Mouse (Mus musculus) C2C12 (cell line): Measurements from ENCODE around the gene Gpbp1. TPM values are rescaled to one million over a fixed set of nuclear protein-coding genes. Genes with fewer than 3 reads are reported as not detected.

Experiments
- H3K27me3 ChIP-seq: one replicate; pipeline ENCODE4 v1.6.1; 2011; ENCODE audit not compliant: control insufficient read depth, insufficient read depth, insufficient read length
- H3K36me3 ChIP-seq: one replicate; pipeline ENCODE4 v1.6.1; 2011; ENCODE audit not compliant: control insufficient read depth, insufficient read depth
- H3K4me3 ChIP-seq: one replicate; pipeline ENCODE4 v1.5.1; 2011; ENCODE audit warnings: mild to moderate bottlenecking, control low read depth; ENCODE audit not compliant: poor library complexity, insufficient read depth, severe bottlenecking
- H3K79me2 ChIP-seq: one replicate; pipeline ENCODE4 v1.6.1; 2011; ENCODE audit not compliant: control insufficient read depth, insufficient read depth
- H3K79me3 ChIP-seq: one replicate; pipeline ENCODE4 v1.6.1; 2011; ENCODE audit warnings: low read depth, control low read depth
- H3ac ChIP-seq: one replicate; pipeline ENCODE3; 2011; ENCODE audit warnings: low read depth; ENCODE audit not compliant: control insufficient read depth, insufficient read length
- CEBPB ChIP-seq: IDR thresholded peaks from one replicate; pipeline ENCODE4 v1.6.1; 2011; ENCODE audit warnings: low read depth, mild to moderate bottlenecking, control low read depth, moderate library complexity
- CTCF ChIP-seq: IDR thresholded peaks from one replicate; pipeline ENCODE4 v1.5.1; 2011; ENCODE audit not compliant: control insufficient read depth, insufficient read depth, insufficient read length
- FOSL1 ChIP-seq: IDR thresholded peaks from one replicate; pipeline ENCODE4 v1.8.0; 2011; ENCODE audit warnings: mild to moderate bottlenecking, low read length; ENCODE audit not compliant: poor library complexity, insufficient read depth, severe bottlenecking
- MAX ChIP-seq: IDR thresholded peaks from one replicate; pipeline ENCODE4 v1.6.1; 2011; ENCODE audit warnings: mild to moderate bottlenecking, control low read depth
- MYOD1 ChIP-seq: IDR thresholded peaks from one replicate; pipeline ENCODE4 v1.6.1; 2011; ENCODE audit warnings: low read depth; ENCODE audit not compliant: control insufficient read depth, insufficient read length
- MYOG ChIP-seq: IDR thresholded peaks from one replicate; pipeline ENCODE4 v1.6.1; 2011; ENCODE audit not compliant: control insufficient read depth, insufficient read length; ENCODE audit errors: extremely low read depth
- USF1 ChIP-seq: IDR thresholded peaks from one replicate; pipeline ENCODE4 v1.6.1; 2011; ENCODE audit warnings: low read depth, mild to moderate bottlenecking, control low read depth, moderate library complexity
- polyA plus RNA-seq: library from polyadenylated mRNA; unstranded; fragments of >200 nt; fragmentation: generic; extraction: Trizol; gene quantifications from one replicate; pipeline ENCODE4 v1.2.1, GENCODE M21; 2012; ENCODE audit warnings: missing spikeins

Gpbp1 gene
- polyA plus RNA-seq, 1 experiment = 12.9 TPM

DNA sequence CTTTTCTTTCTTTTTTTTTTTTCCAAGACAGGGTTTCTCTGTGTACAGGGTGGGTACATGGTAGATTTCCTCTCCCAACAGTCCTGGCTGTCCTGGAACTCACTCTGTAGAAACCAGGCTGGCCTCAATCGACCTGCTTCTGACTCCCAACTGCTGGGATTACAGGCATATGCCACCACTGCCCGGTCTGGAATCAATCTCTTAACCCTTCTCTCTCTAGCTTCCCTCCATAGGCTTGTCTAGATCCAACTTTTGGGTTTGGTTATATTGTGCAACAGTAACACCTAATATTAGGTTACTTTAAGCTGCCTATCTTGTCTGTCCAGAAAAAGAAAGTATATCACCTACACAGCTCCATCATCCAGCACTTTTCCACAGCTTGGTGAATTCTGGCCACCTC lies 33.1 kb downstream of the Gpbp1 start:
- H3K4me3 ChIP-seq = no peak overlapping the region
- H3K36me3 ChIP-seq = peaks cover 26% of the 10 kb centered on the region
- H3K79me3 ChIP-seq = peaks cover 86% of the 10 kb centered on the region
- no peak overlapping the region for H3ac ChIP-seq
- peaks cover 100% of the 10 kb centered on the region for H3K79me2 ChIP-seq
- H3K27me3 ChIP-seq = no peaks in the 10 kb centered on the region
- TF ChIP-seq USF1 = no peak
- no peak for TF ChIP-seq CTCF
- no peak for TF ChIP-seq CEBPB
- no peak for TF ChIP-seq MYOG
- TF ChIP-seq FOSL1 = no peak
- no peak for TF ChIP-seq MAX

DNA sequence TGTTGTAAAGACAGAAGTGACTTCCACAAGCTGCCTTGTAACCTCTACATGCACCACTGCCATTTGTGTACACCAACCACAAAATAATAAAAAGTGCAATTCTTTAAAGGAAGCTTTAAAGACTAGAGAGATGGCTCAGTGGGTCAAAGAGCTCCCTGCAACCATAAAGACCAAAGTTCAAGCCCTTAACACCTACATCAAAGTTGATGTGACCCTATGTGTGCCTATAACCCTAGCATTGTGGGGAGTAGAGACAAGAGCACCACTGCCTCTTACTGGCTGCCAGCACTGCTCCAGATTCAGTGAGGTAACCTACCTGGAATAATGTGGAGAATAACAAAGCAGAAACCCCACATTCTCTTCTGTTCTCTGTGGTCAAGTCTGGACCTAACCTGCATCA lies 45.6 kb downstream of the Gpbp1 start:
- peaks cover 17% of the 10 kb centered on the region for H3K79me3 ChIP-seq
- H3K79me2 ChIP-seq = peaks cover 48% of the 10 kb centered on the region
- H3K4me3 ChIP-seq = no peak overlapping the region
- no peaks in the 10 kb centered on the region for H3K27me3 ChIP-seq
- H3K36me3 ChIP-seq = peaks cover 58% of the 10 kb centered on the region
- no peak overlapping the region for H3ac ChIP-seq
- TF ChIP-seq MYOD1 (no peak), CEBPB (no peak)

DNA sequence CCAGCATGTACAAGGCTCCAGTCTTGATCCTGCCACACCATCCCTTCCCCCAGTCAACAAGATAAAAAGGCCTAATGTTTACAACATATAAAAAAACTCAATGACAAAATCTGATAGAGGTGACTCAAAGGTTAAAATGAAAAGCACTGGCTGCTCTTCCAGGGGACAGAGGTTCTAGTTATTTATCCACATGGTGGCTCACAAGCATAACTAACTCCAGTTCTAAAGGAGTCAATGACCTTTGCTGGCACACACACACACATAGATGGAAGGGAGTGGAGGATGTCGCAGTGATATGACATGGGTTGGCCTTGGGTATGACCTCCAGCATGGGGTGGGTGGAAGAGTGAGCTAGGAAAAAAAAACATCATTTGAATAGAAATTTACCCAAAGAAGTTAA lies 58.7 kb downstream of the Gpbp1 start:
- H3K4me3 ChIP-seq = no peak overlapping the region
- TF ChIP-seq USF1 (no peak), MYOD1 (no peak), CEBPB (no peak), CTCF (no peak), FOSL1 (no peak), MYOG (no peak), MAX (no peak)
- H3K79me3 ChIP-seq = peaks cover 4% of the 10 kb centered on the region
- H3K79me2 ChIP-seq = peaks cover 12% of the 10 kb centered on the region
- H3K36me3 ChIP-seq = peaks cover 65% of the 10 kb centered on the region
- H3ac ChIP-seq = no peak overlapping the region
- H3K27me3 ChIP-seq = no peaks in the 10 kb centered on the region

DNA sequence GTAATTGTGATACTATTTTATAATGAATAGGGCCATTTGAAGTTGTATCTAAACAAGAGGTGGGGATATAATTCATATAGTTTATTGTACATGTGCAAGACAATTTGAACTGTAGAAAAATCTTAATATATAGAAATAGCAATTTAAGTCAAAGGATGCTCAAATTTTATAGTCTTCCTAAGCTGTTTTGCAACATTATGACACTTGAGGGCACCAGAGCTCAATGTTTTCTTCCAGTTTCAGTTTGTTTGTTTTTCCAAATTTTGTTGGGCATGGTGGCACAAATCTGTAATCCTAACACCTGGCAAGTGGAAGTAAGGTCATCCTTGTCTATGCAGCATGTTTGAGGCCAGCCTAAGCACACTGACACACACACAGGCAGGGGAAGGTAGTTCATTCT lies 68.6 kb downstream of the Gpbp1 start:
- no peak for TF ChIP-seq CEBPB
- no peak for TF ChIP-seq FOSL1
- TF ChIP-seq USF1 = no peak
- TF ChIP-seq MYOG = no peak
- no peak for TF ChIP-seq CTCF
- TF ChIP-seq MAX = no peak
- no peak for TF ChIP-seq MYOD1
- Histone ChIP-seq H3K79me2 (no peaks in the 10 kb centered on the region), H3K36me3 (peaks cover 22% of the 10 kb centered on the region), H3K79me3 (no peaks in the 10 kb centered on the region), H3ac (no peak overlapping the region), H3K27me3 (no peaks in the 10 kb centered on the region), H3K4me3 (no peak overlapping the region)

DNA sequence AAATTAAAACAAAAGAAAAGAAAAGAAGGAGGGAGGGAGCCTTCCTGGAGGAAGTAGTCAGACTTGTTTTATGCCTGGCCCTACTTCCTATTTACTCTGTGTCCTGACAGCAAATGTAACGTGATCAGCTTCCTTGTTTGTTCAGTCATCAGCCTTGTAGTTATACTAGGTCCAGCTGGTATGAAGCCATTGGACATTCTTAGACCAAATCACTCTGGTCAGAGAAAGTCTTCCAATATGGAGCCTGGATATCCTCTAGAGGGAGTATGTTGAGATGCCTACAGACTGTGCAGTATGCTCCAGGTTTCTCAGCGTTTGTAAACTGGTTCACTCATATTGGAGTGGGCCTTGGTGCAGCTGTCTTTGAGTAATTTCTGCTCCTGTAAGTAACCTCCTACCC lies 71.8 kb downstream of the Gpbp1 start:
- no peaks in the 10 kb centered on the region for H3K27me3 ChIP-seq
- no peak overlapping the region for H3ac ChIP-seq
- H3K79me3 ChIP-seq = no peaks in the 10 kb centered on the region
- no peaks in the 10 kb centered on the region for H3K79me2 ChIP-seq
- TF ChIP-seq CTCF = no peak
- no peak for TF ChIP-seq CEBPB
- no peak for TF ChIP-seq MAX
- TF ChIP-seq FOSL1 = no peak
- TF ChIP-seq MYOG = no peak
- no peak for TF ChIP-seq USF1
- TF ChIP-seq MYOD1 = no peak
- peaks cover 8% of the 10 kb centered on the region for H3K36me3 ChIP-seq
- H3K4me3 ChIP-seq = no peak overlapping the region

DNA sequence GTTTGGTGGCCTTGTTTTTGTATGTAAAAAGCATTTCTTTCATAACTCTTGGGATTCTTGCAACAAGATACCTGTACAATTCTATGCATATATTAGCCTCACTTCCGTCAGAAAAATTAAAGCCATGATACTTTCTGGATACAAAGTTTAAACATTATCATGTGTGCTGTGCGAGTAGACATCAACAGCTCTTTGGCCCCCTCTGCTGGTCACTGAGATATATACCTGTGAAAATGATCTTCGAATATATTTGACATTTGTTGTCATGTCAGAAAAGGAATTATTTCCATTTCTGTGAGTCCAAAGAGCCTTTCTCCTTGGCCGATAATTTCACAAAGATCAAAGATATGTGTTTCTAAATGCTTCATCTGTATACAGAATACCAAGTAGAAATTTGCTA lies 76.8 kb downstream of the Gpbp1 start:
- Histone ChIP-seq H3K79me2 (no peaks in the 10 kb centered on the region), H3K27me3 (no peaks in the 10 kb centered on the region), H3K79me3 (no peaks in the 10 kb centered on the region), H3ac (no peak overlapping the region), H3K4me3 (no peak overlapping the region), H3K36me3 (no peaks in the 10 kb centered on the region)
- TF ChIP-seq CTCF (peak; percentile 3), MYOG (no peak), MYOD1 (no peak), FOSL1 (no peak)

DNA sequence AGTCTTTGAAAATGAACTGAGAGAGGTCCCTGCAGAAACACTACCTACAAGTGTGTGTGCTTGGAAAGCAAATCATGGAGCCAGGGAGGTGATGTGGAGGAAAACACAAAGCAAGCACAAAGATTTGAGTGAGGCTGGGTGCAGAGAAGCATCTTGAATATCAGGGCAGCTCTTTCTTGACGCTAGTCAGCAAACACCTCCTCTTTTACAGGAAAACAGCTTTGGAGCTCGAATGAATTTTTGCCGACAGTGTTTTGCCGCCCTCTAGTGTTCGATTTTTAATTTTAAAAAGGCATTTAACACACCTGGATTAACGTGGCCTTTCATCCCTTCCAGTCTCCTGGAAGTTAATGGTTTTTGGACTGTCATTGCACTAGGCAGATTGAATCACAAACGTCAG lies 79.1 kb downstream of the Gpbp1 start:
- Histone ChIP-seq H3K36me3 (no peaks in the 10 kb centered on the region), H3K79me3 (no peaks in the 10 kb centered on the region), H3K79me2 (no peaks in the 10 kb centered on the region), H3K27me3 (no peaks in the 10 kb centered on the region), H3K4me3 (no peak overlapping the region), H3ac (no peak overlapping the region)
- TF ChIP-seq MYOD1 = no peak
- TF ChIP-seq FOSL1 = no peak
- no peak for TF ChIP-seq MYOG
- TF ChIP-seq CEBPB = no peak
- no peak for TF ChIP-seq MAX
- TF ChIP-seq CTCF = no peak
